Mouse (Mus musculus): Measurements from ENCODE around the gene Spo11.

GRCm38 (mm10) chr2:173019322-173019721 is 41.8 kb downstream of the Spo11 start:
- TF ChIP-seq CHD2 (IDR thresholded peaks at IDR 0.05; ENCODE audit: low read depth, low read length) (no peak), ZC3H11A (IDR thresholded peaks at IDR 0.05; ENCODE audit: borderline replicate concordance, low read depth, low read length) (no peak)
